8 mouse cellular contexts compared by ENCODE assay signal in the genomic region with DNA sequence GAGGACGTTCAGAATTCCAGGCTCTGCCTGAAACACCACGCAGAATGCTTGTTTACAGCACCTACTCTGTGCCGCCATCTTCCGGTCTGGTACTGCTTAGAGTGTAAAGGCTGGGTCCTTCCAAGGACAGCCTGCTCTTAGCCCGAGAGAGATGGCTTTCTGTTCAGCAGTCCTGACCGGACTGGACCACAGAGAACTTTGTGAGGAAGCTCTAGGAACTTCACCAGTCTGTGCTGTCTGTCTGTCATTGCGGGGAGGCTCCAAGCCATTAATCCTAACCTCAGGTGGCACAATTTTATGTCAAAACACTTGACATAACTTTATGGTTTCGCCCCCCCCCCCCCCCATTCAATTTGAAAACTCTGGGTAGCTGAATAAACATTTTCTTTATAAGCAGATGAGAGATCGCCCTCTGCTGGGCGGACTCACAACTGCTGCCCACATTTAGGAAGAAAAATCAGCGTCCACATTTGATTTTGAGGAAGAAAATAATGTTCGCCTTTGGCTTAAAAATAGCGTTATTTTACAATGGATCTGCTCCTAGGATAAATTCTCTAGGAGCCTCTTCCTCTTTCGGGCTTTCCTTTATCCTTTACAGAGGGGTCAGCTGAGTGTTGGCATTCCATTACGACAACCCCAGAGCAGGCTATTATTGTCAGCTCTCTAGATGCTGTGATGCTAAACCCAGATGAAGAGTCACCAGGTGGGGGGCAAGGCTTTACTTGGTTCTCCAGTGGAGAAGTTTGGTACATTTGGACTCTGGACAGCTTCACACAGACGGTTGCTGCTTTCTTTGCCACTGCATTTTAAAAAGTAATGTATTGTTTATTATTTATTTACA.
A peak's percentile ranks its signal among the peaks of the same experiment; 100 is the strongest.
DNase-seq lines count a peak whose midpoint lies in the region; ATAC-seq and TF ChIP-seq lines count a peak whose summit lies in the region.

No protein-coding gene starts in this region.

- no peaks in the 10 kb centered on the region for H3K9me3 ChIP-seq in forebrain, embryonic 11.5 days (ENCODE audit: control insufficient read depth, low read length)
- no peaks in the 10 kb centered on the region for H3K9me3 ChIP-seq in heart, postnatal 0 days (replicated peaks; ENCODE audit: control insufficient read depth, low read length)
- H3K9me3 ChIP-seq in liver, embryonic 13.5 days (replicated peaks) = no peaks in the 10 kb centered on the region
- H3K9me3 ChIP-seq in neural tube, embryonic 15.5 days (replicated peaks) = no peaks in the 10 kb centered on the region

- H3K9ac ChIP-seq in forebrain, embryonic 11.5 days (ENCODE audit: low read length) = peak overlapping the region; percentile 21; the same call in 1 of the 2 replicates
- H3K9ac ChIP-seq in heart, postnatal 0 days (replicated peaks; ENCODE audit: low read depth, low read length) = no peak overlapping the region
- no peak overlapping the region for H3K9ac ChIP-seq in liver, embryonic 13.5 days
- H3K9ac ChIP-seq in neural tube, embryonic 15.5 days (replicated peaks) = no peak overlapping the region

- DNase-seq in A20 (ENCODE audit: low read depth, low spot score) = peak; percentile 13
- DNase-seq in adrenal gland, postnatal 4 days (ENCODE audit: low spot score in 2 of 2) = peak; percentile 12 to 26
- peak; percentile 66 for DNase-seq in forebrain, embryonic 11.5 days (ENCODE audit: low spot score)
- no peak for DNase-seq in heart, postnatal 0 days (ENCODE audit: low spot score)
- DNase-seq in kidney, postnatal 25 days = peak; percentile 89 to 91
- no peak for DNase-seq in liver, embryonic 13.5 days

- H3K27me3 ChIP-seq in forebrain, embryonic 11.5 days (ENCODE audit: control insufficient read depth, insufficient read depth, low read length) = no peaks in the 10 kb centered on the region
- no peaks in the 10 kb centered on the region for H3K27me3 ChIP-seq in heart, postnatal 0 days (ENCODE audit: control insufficient read depth, insufficient read depth, low read length)
- no peaks in the 10 kb centered on the region for H3K27me3 ChIP-seq in liver, embryonic 13.5 days
- 0 out of 2 replicates have a peak, but pooled peaks cover 3% of the 10 kb centered on the region for H3K27me3 ChIP-seq in neural tube, embryonic 15.5 days (replicated peaks)

- peaks cover 2% of the 10 kb centered on the region; the same call in 1 of the 2 replicates for H3K4me1 ChIP-seq in forebrain, embryonic 11.5 days (replicated peaks; ENCODE audit: control insufficient read depth, insufficient read depth, low read length)
- H3K4me1 ChIP-seq in heart, postnatal 0 days (ENCODE audit: control insufficient read depth, insufficient read depth) = no peaks in the 10 kb centered on the region
- H3K4me1 ChIP-seq in liver, embryonic 13.5 days (replicated peaks) = no peaks in the 10 kb centered on the region
- H3K4me1 ChIP-seq in neural tube, embryonic 15.5 days = no peaks in the 10 kb centered on the region

- no peak overlapping the region for H3K27ac ChIP-seq in forebrain, embryonic 11.5 days (ENCODE audit: low read depth, low read length)
- H3K27ac ChIP-seq in heart, postnatal 0 days (ENCODE audit: low read depth) = no peak overlapping the region
- no peak overlapping the region for H3K27ac ChIP-seq in liver, embryonic 13.5 days
- H3K27ac ChIP-seq in neural tube, embryonic 15.5 days (replicated peaks) = no peak overlapping the region

- TF ChIP-seq EP300 in heart, postnatal 0 days (IDR thresholded peaks at IDR 0.05; ENCODE audit: low read depth) = no peak

- TF ChIP-seq CTCF in heart, postnatal 0 days (IDR thresholded peaks at IDR 0.05; ENCODE audit: low read depth) = peak; percentile 61

- peak; percentile 82 for ATAC-seq in forebrain, embryonic 11.5 days (replicated peaks; ENCODE audit: low FRiP score)
- peak; percentile 69 for ATAC-seq in heart, postnatal 0 days (ENCODE audit: insufficient read depth, low read depth)
- ATAC-seq in liver, embryonic 13.5 days (ENCODE audit: low read depth) = peak; percentile 34; the same call in 1 of the 2 replicates
- ATAC-seq in neural tube, embryonic 15.5 days (ENCODE audit: low FRiP score) = peak; percentile 53; the same call in 1 of the 2 replicates
- no peak for ATAC-seq in monocyte, adult 5-6 weeks (replicated peaks; ENCODE audit: insufficient number of reproducible peaks, low FRiP score, low TSS enrichment, poor library complexity, severe bottlenecking)

- 23% methylated on average over 16 of the region's 16 CpGs for WGBS in forebrain, embryonic 11.5 days
- WGBS in heart, postnatal 0 days = 20% methylated on average over 16 of the region's 16 CpGs
- WGBS in liver, embryonic 13.5 days (ENCODE audit: insufficient replicate concordance) = 23% methylated on average over 16 of the region's 16 CpGs
- WGBS in neural tube, embryonic 15.5 days = 23% methylated on average over 16 of the region's 16 CpGs

- no peaks in the 10 kb centered on the region for H3K36me3 ChIP-seq in forebrain, embryonic 11.5 days (ENCODE audit: control insufficient read depth, insufficient read depth, low read length)
- no peaks in the 10 kb centered on the region for H3K36me3 ChIP-seq in heart, postnatal 0 days (replicated peaks; ENCODE audit: control insufficient read depth, insufficient read depth, low read length)
- no peaks in the 10 kb centered on the region for H3K36me3 ChIP-seq in liver, embryonic 13.5 days
- no peaks in the 10 kb centered on the region for H3K36me3 ChIP-seq in neural tube, embryonic 15.5 days

- H3K4me2 ChIP-seq in forebrain, embryonic 11.5 days (ENCODE audit: low read depth, low read length, severe bottlenecking) = peak overlapping the region; percentile 26; the same call in 1 of the 2 replicates
- peak overlapping the region; percentile 43 for H3K4me2 ChIP-seq in heart, postnatal 0 days (ENCODE audit: low read depth, low read length)
- no peak overlapping the region for H3K4me2 ChIP-seq in liver, embryonic 13.5 days
- peak overlapping the region; percentile 34 for H3K4me2 ChIP-seq in neural tube, embryonic 15.5 days

- no peak overlapping the region for H3K4me3 ChIP-seq in forebrain, embryonic 11.5 days (ENCODE audit: low read depth, low read length)
- H3K4me3 ChIP-seq in heart, postnatal 0 days (ENCODE audit: low read depth, low read length) = peak overlapping the region; percentile 36
- no peak overlapping the region for H3K4me3 ChIP-seq in liver, embryonic 13.5 days (replicated peaks)
- no peak overlapping the region for H3K4me3 ChIP-seq in neural tube, embryonic 15.5 days (replicated peaks)

Comparison
In these comparisons a context has a peak if more than half of its experiments do, and no peak if none do; other contexts are left out.
1. DNase-seq: peak in A20 (single experiment), adrenal gland, postnatal 4 days (2 of 2), forebrain, embryonic 11.5 days (single experiment) and kidney, postnatal 25 days (2 of 2); none in heart, postnatal 0 days (single experiment) and liver, embryonic 13.5 days (single experiment).